Mouse (Mus musculus) right cerebral cortex, postnatal 14 days (tissue): ENCODE measurements at regions not wholly inside any gene's neighbourhood (a gene's known extent, or its start where the extent isn't known, plus 50 kb on each side); places are given as distances from the start of the nearest gene placed in this dataset.
A peak's percentile ranks its signal among the peaks of the same experiment; 100 is the strongest.
"Not testable (repeated sequence)": the region's sequence is repeated elsewhere in the genome, so short reads cannot be mapped to it uniquely, and the experiment has no call there.

ENCODE experiments used
- DNase-seq: peaks from one replicate; pipeline ENCODE4 v3.0.0; 2022

GRCm38 (mm10) chrX:95366995-95367394 lies 77.7 kb downstream of the Amer1 start:
- DNase-seq: no peak

DNA sequence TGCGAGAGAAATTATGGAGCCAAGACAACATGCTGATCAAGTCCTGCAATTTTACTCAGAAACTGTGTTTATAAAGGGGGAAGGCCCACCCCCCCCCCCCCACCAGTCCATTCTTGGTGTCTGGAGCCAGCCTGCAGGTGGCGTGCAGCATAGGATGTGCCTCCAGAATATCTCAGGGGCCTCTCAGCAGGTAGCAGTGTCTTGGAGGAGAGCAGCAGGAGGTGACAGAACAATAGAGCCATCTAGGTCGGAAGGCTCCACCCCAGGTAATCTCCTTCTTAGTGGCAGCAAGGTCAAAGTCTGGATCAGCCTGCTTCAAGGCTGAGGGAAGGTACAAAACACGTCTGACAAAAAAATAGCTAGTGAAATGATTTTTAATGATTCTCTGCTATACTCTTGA lies 79.3 kb downstream of the Amer1 start:
- not testable (repeated sequence) for DNase-seq

GRCm38 (mm10) chrX:95359053-95359452 lies 85.6 kb downstream of the Amer1 start:
- DNase-seq: peak; percentile 10
